Mouse (Mus musculus) embryonic facial prominence, embryonic 11.5 days (tissue): ENCODE data around the gene Cyp2j12. TPM values are rescaled to one million over a fixed set of nuclear protein-coding genes. Genes with fewer than 3 reads are reported as not detected.
"Not testable (repeated sequence)": the region's sequence is repeated elsewhere in the genome, so short reads cannot be mapped to it uniquely, and the experiment has no call there.

Experiments used
- ATAC-seq: fragments of 200-750 bp; cut with Nextera tagmentation; replicated peaks from 2 replicates; pipeline ENCODE4 v1.8.0; 2017; ENCODE audit warnings: low read depth; ENCODE audit not compliant: insufficient number of reproducible peaks, low FRiP score, low TSS enrichment
- DNase-seq: peaks from one replicate; pipeline ENCODE4 v3.0.0-alpha.2; 2015; ENCODE audit warnings: low spot score
- H3K27ac ChIP-seq: fragments of 300-500 bp; sonication (generic); replicated peaks from 2 replicates; pipeline ENCODE4 v1.5.1; 2014; ENCODE audit warnings: mild to moderate bottlenecking, low read depth, low read length, control low read depth
- H3K27me3 ChIP-seq: fragments of 300-500 bp; sonication (generic); 2 replicates; pipeline ENCODE4 v1.6.1; 2014; ENCODE audit warnings: mild to moderate bottlenecking, low read length, moderate library complexity, mixed read lengths; ENCODE audit not compliant: control insufficient read depth, insufficient read depth
- H3K36me3 ChIP-seq: fragments of 300-500 bp; sonication (generic); replicated peaks from 2 replicates; pipeline ENCODE4 v1.6.1; 2014; ENCODE audit warnings: low read depth, mild to moderate bottlenecking, low read length, moderate library complexity, mixed read lengths; ENCODE audit not compliant: control insufficient read depth, insufficient read depth
- H3K4me1 ChIP-seq: fragments of 300-500 bp; sonication (generic); 2 replicates; pipeline ENCODE4 v1.6.1; 2014; ENCODE audit warnings: low read length, mixed read lengths; ENCODE audit not compliant: control insufficient read depth, insufficient read depth
- H3K4me2 ChIP-seq: fragments of 300-500 bp; sonication (generic); 2 replicates; pipeline ENCODE4 v1.6.1; 2014; ENCODE audit warnings: low read depth, mild to moderate bottlenecking, control low read depth, low read length, moderate library complexity
- H3K4me3 ChIP-seq: fragments of 300-500 bp; sonication (generic); 2 replicates; pipeline ENCODE4 v1.5.1; 2014; ENCODE audit warnings: low read depth, low read length, control low read depth
- H3K9ac ChIP-seq: fragments of 300-500 bp; sonication (generic); replicated peaks from 2 replicates; pipeline ENCODE4 v1.6.1; 2014; ENCODE audit warnings: mild to moderate bottlenecking, control low read depth, low read length
- H3K9me3 ChIP-seq: fragments of 300-500 bp; sonication (generic); replicated peaks from 2 replicates; pipeline ENCODE4 v1.6.1; 2016; ENCODE audit warnings: mild to moderate bottlenecking, low read length, inconsistent platforms, mixed read lengths; ENCODE audit not compliant: control insufficient read depth
- WGBS: fragments of 180-500 bp; shearing (Covaris S2); extraction: QIAGEN DNeasy Blood & Tissue Kit; methylation state at CpG from one replicate; pipeline ENCODE4 v1.1.7; 2014; 5-methylcytosine and 5-hydroxymethylcytosine counted together
- polyA plus RNA-seq: library from polyadenylated mRNA; unstranded; fragments of >200 nt; fragmentation: Nextera tagmentation; extraction: Ambion mirVana; gene quantifications from 2 replicates; pipeline ENCODE4 v1.2.1, GENCODE M21; 2014

The Cyp2j12 gene
- polyA plus RNA-seq, 1 experiment from 2014 or later, result not detected

GRCm38 (mm10) chr4:96134246-96134645, 6.7 kb downstream of the Cyp2j12 start:
- H3K27me3 ChIP-seq, result no peaks in the 10 kb centered on the region
- no peak overlapping the region for H3K4me2 ChIP-seq
- 84% methylated on average over 3 of the region's 3 CpGs for WGBS
- no peaks in the 10 kb centered on the region for H3K4me1 ChIP-seq
- no peak overlapping the region for H3K4me3 ChIP-seq
- no peak overlapping the region for H3K9ac ChIP-seq
- H3K9me3 ChIP-seq, result no peaks in the 10 kb centered on the region
- H3K27ac ChIP-seq, result no peak overlapping the region
- no peak for DNase-seq
- ATAC-seq, result no peak
- no peaks in the 10 kb centered on the region for H3K36me3 ChIP-seq

- Histone ChIP-seq H3K9me3 (no peaks in the 10 kb centered on the region), H3K9ac (no peak overlapping the region), H3K4me2 (no peak overlapping the region), H3K4me3 (no peak overlapping the region), H3K27ac (no peak overlapping the region), H3K36me3 (no peaks in the 10 kb centered on the region), H3K4me1 (no peaks in the 10 kb centered on the region), H3K27me3 (no peaks in the 10 kb centered on the region)
- ATAC-seq, result no peak; the same call in 1 of the 2 replicates
- WGBS, result 27% methylated on average over 2 of the region's 2 CpGs
- DNase-seq, result peak; percentile 77
Observed at GRCm38 (mm10) chr4:96096841-96097240, 44.1 kb downstream of the Cyp2j12 start.

- H3K27me3 ChIP-seq, result no peaks in the 10 kb centered on the region
- H3K4me3 ChIP-seq, result no peak overlapping the region
- no peaks in the 10 kb centered on the region for H3K9me3 ChIP-seq
- no peak overlapping the region for H3K4me2 ChIP-seq
- H3K9ac ChIP-seq, result no peak overlapping the region
- no peak overlapping the region for H3K27ac ChIP-seq
- DNase-seq (no peak), ATAC-seq (no peak)
- H3K36me3 ChIP-seq, result no peaks in the 10 kb centered on the region
- H3K4me1 ChIP-seq, result no peaks in the 10 kb centered on the region
Observed at GRCm38 (mm10) chr4:96091869-96092268, 49.1 kb downstream of the Cyp2j12 start.

- H3K9me3 ChIP-seq, DNase-seq, H3K27ac ChIP-seq, H3K36me3 ChIP-seq, ATAC-seq, H3K4me2 ChIP-seq, H3K27me3 ChIP-seq, H3K4me3 ChIP-seq, H3K9ac ChIP-seq, H3K4me1 ChIP-seq: not testable (repeated sequence)
- WGBS, result 63% methylated on average over 6 of the region's 6 CpGs
Observed at GRCm38 (mm10) chr4:96089356-96090048, 51.5 kb downstream of the Cyp2j12 start.

GRCm38 (mm10) chr4:96078308-96078707, 62.6 kb downstream of the Cyp2j12 start:
- Histone ChIP-seq H3K36me3 (no peaks in the 10 kb centered on the region), H3K9ac (no peak overlapping the region), H3K27me3 (no peaks in the 10 kb centered on the region), H3K4me3 (no peak overlapping the region), H3K4me2 (no peak overlapping the region), H3K9me3 (no peaks in the 10 kb centered on the region), H3K27ac (no peak overlapping the region), H3K4me1 (no peaks in the 10 kb centered on the region)
- DNase-seq (no peak), ATAC-seq (no peak)

- 4% methylated on average over 19 of the region's 20 CpGs for WGBS
- Histone ChIP-seq H3K27me3 (no peaks in the 10 kb centered on the region), H3K9me3 (no peaks in the 10 kb centered on the region), H3K4me3 (peak within 1 kb of the TSS; percentile 7; the same call in 1 of the 2 replicates), H3K9ac (peak within 1 kb of the TSS; percentile 22; the same call in 1 of the 2 replicates), H3K4me2 (peak within 1 kb of the TSS; percentile 44), H3K27ac (no peak within 1 kb of the TSS; the same call in 1 of the 2 replicates), H3K4me1 (no peaks in the 10 kb centered on the region), H3K36me3 (no peaks in the 10 kb centered on the region)
- ATAC-seq (peak; percentile 83), DNase-seq (peak; percentile 75)
Observed at GRCm38 (mm10) chr4:96077261-96078125, 63.5 kb downstream of the Cyp2j12 start, which contains the start of gene Cyp2j13. Gene Cyp2j13 (minus strand): TSS chr4:96077546.

- Histone ChIP-seq H3K9ac (no peak overlapping the region), H3K27me3 (no peaks in the 10 kb centered on the region), H3K4me2 (no peak overlapping the region), H3K9me3 (no peaks in the 10 kb centered on the region), H3K4me3 (no peak overlapping the region), H3K4me1 (no peaks in the 10 kb centered on the region), H3K36me3 (no peaks in the 10 kb centered on the region), H3K27ac (no peak overlapping the region)
- ATAC-seq, result no peak
- 74% methylated on average over 2 of the region's 2 CpGs for WGBS
- DNase-seq, result no peak
Observed at GRCm38 (mm10) chr4:96062045-96062444, 78.9 kb downstream of the Cyp2j12 start.

- Histone ChIP-seq H3K36me3 (no peaks in the 10 kb centered on the region), H3K27me3 (no peaks in the 10 kb centered on the region), H3K27ac (no peak overlapping the region), H3K4me1 (no peaks in the 10 kb centered on the region), H3K9me3 (no peaks in the 10 kb centered on the region), H3K9ac (no peak overlapping the region), H3K4me2 (no peak overlapping the region), H3K4me3 (no peak overlapping the region)
- WGBS, result 91% methylated on average over 2 of the region's 2 CpGs
- no peak for ATAC-seq
- no peak for DNase-seq
Observed at GRCm38 (mm10) chr4:96060106-96060505, 80.8 kb downstream of the Cyp2j12 start.
